Mouse (Mus musculus) kidney, adult 11 months (tissue): Measurements from ENCODE around the gene Olfr480.

Experiments used
- DNase-seq: peaks from one replicate; pipeline ENCODE4 v3.0.0; 2022

The Olfr480 gene

DNA sequence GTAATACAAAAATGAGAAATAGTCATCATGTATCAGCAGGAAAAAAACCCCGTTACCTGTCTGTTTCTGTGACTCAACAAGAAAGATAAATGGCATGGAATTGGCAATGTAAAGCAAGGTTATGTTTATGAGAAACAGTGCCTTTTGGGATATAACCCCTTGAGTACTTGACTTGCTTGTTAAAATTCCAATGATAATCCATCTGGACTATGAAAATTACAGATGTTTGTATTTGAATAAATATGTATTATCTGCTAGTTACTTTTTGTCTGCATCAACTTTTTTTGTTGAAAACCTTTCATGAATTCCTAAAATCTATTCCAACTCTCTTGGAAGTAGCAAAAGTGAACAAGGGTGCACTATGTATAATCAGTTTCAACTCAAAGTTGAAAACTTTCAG, at the start of gene Olfr480:
TSS of gene Olfr480 (minus strand) at position 101 of the 400 bp plus-strand sequence.
- no peak for DNase-seq

DNA sequence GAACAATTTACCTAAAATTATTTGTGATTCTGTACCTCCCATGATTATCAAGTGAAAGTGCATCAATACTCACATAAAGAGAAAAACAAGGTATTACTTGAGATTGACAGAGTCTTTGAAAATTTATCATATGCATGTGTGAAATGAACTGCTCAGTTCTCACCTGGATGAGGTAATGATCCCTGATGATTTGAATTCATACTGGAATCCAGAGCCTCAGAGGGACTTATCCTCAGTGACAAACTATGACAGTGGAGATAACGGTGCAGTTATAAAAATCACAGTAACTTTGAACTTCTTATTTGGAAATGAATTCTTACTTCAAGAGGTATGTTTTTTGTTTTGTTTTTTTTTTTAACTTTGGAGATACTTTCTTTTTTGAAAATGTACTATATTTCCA, 33.4 kb upstream of the Olfr480 start, which contains the start of gene Olfr483:
TSS of gene Olfr483 (plus strand) at position 301 of the 400 bp plus-strand sequence.
- DNase-seq: no peak

DNA sequence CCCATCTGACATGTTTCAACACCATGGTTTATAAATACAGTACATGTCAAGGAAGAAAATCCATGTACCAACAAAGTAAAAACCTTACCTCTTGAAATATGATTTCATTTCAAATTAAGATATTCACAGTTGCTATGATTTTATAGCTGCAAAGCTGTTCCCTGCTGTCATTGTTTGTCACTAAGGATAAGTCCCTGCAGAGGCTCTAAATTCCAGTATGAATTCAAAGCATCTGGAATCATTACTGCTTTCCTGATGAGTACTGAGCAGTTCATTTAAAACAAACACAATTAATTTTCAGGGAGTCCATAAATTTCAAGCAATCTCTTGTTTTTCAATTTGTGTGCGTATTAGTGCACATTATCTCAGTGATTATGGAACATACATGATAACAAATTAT, 30.3 kb upstream of the Olfr480 start, which contains the start of gene Olfr482:
TSS of gene Olfr482 (minus strand) at position 101 of the 400 bp plus-strand sequence.
- DNase-seq: no peak

DNA sequence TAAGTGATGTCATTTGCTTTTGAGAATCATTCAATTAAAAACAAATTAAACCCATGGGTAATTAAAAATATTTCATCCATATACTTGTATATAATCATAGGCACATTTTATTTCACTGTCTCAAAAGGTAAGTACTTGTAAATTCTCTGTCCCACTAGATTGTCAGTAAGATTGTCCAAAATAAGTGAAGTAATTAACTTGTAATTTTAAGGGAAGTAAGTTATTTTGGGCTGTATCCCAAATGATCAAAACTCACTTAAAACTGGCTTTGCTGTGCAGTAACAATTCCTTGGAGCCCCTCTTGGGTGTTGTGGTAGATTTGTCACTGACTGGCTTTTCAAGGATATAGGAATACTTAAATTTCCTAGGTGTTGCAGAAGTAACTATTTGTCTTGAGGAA, 12.4 kb upstream of the Olfr480 start, which contains the start of gene Olfr481:
TSS of gene Olfr481 (plus strand) at position 301 of the 400 bp plus-strand sequence.
- DNase-seq: no peak

DNA sequence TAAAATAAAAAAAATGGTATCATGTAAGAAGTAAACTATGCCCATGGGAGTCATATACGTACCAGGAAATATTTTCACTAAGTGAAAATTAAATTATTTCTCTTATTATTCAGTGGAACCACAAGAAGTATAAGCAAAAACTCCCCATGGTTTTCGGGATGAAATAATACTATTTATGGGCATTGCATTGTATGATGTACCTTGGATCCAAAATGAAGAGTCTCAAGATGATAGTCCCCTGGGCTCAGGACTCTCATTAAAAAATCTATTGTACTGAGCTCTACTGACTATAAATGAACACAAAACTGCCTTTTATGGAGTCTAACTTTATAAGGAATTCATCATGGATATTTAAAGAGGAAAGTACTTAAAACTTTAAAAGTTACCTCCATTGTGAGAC, 16.8 kb downstream of the Olfr480 start, which contains the start of gene Olfr479:
TSS of gene Olfr479 (plus strand) at position 301 of the 400 bp plus-strand sequence.
- no peak for DNase-seq

DNA sequence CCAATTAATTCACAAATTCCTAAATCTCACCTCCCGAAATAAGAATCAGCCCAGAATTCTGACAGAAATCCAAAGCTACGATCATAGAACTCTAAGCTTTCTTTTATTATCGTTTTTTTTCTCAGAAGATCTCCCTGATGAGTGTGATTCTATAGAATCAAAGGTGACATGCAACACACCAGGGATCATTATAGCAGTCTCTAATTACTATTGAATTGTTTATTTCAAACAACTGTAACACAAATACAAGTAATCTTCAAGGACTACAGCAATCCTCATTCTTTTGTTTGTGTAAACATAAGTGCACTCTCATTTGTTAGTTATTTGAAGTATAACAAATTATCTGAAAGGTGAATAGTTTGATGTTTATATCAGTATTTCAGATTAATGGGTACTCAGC, 33.3 kb downstream of the Olfr480 start, which contains the start of gene Olfr478:
TSS of gene Olfr478 (minus strand) at position 101 of the 400 bp plus-strand sequence.
- DNase-seq: no peak
